Mouse (Mus musculus) heart, postnatal 14 days (tissue): Measurements from ENCODE around the gene Tmem212. TPM values are rescaled to one million over a fixed set of nuclear protein-coding genes. Genes with fewer than 3 reads are reported as not detected.
"Not testable (repeated sequence)": the region's sequence is repeated elsewhere in the genome, so short reads cannot be mapped to it uniquely, and the experiment has no call there.

Experiments used
- DNase-seq, 2 experiments: peaks; one replicate each; pipeline ENCODE4 v3.0.0; 2021 to 2022
- intact Hi-C: fragments of 180-260 bp; cut with DNase I; formaldehyde crosslinking; loops from one replicate; pipeline ENCODE4 v1.15.1; 2025
- long read RNA-seq, 2 experiments: library from polyadenylated mRNA; stranded (forward); transcript quantifications; one replicate each; pipeline ENCODE4 v2.0.0; 2021
- total RNA-seq, 2 experiments: library from RNA; stranded (reverse); gene quantifications; 2 replicates each; pipeline ENCODE4 v1.2.3; 2021

Tmem212 gene
- total RNA-seq, result under 1 TPM in 1 of 2 experiments, not detected in 1; 0.55 TPM
- long read RNA-seq, experiment 1, result 0 reads
- long read RNA-seq, experiment 2, partial matches to known transcripts, result 0 of 1 reads
- long read RNA-seq, experiment 2, other reads (novel, unspliced or antisense), result 1 of 1 reads

DNA sequence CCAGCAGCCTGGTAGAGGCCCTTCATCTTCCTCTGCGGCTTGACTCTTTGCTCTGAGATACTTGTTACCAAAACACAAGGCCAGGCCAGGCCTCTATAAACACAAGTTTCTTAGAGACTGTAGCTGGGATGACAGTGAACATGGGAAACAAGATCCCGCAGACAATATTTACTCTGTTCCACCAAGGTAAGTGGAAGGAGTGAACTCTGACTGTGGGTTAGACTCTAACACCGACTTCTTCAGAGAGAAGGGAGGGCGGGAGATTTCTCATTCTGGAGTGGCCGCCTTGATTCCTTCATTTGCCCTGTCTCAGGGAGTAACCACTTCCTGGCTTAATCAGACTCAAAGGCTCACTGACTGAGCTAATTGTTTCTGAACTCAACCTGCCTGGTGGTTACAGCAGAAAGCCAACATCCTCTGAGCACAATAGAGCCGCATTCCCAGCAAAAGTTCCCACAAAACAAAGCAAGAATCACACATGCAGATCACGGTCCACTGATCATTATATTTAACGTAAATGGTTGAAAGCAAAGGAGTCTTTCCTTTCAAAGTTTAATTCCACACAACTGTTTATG, at the start of gene Tmem212:
Gene Tmem212, minus strand, starts transcription at position 51 of the 575 bp plus-strand sequence.
- intact Hi-C loops, result no loop called here
- DNase-seq, result no peak

DNA sequence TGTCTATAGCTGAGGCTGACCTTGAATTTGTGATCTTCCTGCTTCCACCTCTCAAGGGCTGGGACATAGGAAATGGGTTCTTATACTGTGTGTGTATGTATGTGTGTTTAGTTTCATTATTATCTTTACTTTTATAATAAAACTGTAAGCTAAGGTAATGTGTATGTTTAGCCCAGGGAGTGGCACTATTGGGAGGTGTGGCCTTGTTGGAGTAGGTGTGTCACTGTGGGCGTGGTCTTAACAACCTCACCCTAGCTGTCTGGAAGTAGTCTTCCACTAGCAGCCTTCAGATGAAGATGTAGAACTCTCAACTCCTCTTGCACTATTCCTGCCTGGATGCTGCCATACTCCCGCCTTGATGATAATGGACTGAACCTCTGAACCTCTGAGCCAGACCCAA, 49.2 kb upstream of the Tmem212 start:
- intact Hi-C loops, DNase-seq: not testable (repeated sequence)

DNA sequence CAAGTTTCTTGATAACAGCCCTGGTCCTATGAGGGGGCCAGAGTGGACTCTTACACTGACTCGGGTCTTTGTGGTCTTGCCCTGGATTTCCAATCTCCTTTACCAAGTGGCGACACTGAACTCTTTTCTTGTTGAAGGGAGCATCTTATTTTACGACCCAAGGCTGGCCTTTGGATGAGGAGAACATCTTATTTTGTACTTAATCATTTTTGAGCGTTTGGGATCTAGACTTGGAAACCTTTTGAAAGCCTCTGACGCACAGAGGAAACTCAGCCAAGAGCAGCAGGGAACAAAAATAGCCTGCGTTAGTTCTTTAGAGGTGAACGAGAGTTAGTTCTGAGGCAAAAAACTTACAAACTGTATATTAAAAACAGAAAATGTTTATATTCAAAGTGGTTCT, 46.8 kb upstream of the Tmem212 start:
- intact Hi-C loops, result no loop called here
- DNase-seq, result peak; percentile 54 to 55

DNA sequence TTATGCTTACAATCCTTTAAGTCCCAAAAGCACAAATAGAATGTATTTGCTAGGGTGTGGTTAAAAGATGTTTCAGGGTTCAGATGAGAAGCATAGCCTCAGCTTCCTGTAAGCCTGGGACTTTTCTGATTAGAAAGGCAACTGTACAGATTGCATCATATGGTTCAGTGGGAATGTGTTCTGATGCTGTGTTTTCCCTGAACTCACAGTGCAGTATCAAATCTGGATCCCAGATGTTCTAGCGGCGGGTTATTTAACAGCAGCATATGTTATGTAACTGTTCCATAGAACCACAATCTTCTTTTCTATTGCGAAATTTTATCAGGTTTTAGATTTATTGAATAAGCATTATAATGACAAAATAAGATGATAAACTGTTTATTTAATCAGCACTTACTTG, 45.5 kb upstream of the Tmem212 start:
- no peak for DNase-seq
- intact Hi-C loops, result no loop called here

DNA sequence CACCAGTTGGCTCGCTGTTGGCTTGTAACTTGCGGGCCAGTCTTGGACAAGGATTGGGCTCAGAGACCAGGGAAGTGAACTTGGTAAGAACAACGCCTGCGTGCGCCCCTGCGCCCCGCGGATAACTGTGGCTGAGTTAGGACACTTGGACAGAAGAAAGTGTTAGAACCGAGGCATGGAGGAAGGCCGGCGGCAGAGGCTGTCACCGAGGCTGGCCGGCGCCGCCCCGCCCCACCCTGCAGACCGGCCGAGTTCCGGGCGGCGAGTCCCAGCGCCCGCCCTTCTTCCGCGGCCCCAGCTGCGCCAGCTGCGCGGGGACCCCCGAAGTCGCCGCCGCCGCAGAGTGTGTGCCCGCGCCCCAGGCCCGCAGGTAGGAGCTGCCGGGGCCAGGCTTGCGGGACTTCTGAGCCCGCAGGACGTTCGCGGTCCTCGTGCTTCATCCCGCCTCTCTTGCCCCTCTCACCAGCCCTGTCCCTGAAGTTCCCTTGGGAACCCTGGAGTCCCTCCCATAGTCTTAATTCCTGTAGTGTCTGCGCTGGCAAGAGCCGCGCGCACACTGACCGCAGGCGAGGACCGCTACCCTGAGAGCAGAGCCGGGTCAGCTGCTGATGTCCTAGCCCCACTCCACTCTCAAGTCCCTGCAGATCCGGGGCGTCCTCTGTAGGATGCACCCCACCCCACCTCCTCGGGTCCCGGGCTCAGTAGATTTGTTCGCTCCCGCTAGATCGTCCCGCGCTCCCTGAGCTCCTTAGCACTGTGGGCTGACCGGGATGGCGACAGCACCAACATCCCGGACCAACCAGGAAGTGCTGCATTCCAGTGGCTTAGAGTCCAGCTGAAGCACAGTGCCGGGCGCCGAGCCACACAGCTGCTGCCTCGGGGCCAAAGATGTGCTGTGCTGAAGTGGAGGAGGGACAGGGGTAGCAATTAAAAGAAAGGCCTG, 42.5 kb upstream of the Tmem212 start, which contains the start of gene Pld1:
Gene Pld1, plus strand, starts transcription at position 315 of the 943 bp plus-strand sequence.
- peak; percentile 91 for DNase-seq
- intact Hi-C loops, result loop anchor here (1.0 to 5.0 kb wide), 4 partner anchors 44 to 228 kb away; no protein-coding TSS in a partner anchor

DNA sequence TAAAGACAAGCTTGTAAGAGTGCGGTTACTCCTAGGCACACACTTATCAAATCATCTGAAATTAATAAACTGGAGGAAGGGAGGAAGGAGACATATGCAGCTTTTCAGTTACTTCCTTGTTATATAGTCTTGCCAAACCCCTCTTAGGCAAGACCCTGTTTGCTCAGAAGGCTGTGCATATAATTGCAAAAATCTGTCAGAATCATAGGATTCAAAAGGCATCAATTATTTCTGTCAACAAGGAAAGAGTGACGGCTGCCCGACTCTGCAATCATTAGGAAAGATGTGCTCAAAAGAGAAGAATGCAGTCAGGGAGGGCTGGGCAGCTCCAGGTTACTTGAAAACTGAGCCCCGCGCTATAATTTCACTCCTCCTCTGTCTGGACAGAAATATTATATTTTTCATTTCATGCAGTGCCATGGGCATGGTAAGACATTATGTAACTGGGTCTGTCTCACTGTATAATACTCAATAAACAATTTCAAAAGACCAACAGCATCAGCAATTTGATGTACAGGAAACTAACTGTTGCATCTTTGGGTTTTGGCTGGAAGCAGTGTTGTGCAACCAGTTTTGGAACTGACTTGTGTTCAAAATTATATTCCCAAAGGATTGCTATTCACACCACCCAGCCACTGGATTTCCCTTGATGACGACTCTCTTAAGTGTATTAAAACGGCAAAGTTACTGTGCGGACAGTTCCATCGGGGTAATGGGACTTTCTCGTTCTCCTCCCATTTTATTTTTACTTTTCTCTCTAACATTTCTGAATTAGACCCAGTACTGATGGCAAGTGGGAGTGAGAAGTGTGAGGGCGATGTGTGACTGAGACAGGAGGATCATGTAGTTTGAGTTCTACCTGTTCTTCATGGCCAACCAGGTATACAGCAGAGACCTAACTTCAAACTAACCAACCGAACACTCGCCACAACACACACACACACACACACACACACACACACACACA, 41.3 kb upstream of the Tmem212 start:
- no peak for DNase-seq
- intact Hi-C loops, result loop anchor here (2.0 to 5.0 kb wide), 3 partner anchors 45 to 170 kb away; no protein-coding TSS in a partner anchor

DNA sequence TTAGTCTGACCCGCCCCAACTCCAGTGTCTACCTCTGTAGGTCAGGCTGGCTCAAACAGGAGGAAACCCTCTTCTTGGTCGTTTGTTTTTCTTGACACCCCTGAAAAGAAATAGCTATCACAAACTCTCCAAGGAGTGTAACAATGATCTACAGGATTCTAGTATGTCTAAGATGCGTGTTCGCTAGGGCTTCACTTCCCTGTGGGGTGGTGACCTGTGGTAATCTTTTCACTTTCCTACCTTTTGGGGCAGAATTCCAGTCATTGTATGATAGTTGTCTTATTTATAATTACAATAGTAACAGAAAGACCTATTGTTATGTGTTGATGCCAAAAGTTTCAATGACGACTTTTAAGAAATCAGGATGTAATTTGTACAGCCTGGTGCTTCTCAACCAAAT, 40.6 kb upstream of the Tmem212 start:
- intact Hi-C loops, result loop anchor here (5.0 kb wide), 2 partner anchors 46 to 171 kb away; no protein-coding TSS in a partner anchor
- DNase-seq, result no peak

DNA sequence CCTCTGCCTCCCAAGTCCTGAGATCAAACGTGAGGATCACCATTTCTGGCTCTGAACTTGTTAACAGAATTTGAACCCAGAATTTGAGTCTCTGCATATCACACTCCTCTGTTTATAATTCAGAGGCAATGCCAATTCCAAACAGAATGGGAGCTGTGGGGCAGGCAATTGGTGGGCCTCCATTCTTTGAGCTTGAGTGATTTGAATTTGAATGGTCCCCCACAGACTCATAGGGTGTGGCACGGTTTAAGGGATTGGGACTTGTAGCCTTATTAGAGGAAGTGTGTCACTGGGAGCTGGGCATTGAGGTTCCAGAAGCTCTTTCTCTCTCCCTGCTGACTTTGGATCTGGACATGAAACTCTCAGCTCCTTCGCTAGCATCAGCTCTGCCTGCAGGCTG, 39.5 kb upstream of the Tmem212 start:
- intact Hi-C loops, result loop anchor here (5.0 kb wide), 2 partner anchors 47 to 172 kb away; no protein-coding TSS in a partner anchor
- no peak for DNase-seq

DNA sequence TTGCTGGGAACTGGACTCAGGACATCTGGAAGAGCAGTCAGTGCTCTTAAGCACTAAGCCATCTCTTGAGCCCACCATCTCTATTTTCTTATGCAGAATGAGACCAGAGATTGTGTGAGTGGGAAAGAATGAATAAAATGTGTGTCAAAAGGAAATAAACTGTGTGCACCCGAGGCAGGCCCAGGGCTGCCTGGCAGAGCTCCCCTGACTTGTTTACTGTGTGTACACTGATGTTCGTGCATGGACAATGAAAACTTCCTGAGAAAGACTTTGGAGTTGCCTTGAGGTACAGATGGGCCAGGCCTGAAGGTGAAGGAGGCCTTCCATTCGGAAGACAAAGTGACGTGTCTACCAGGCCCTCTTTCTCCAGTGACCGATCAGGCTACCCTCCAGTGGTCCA, 36.2 kb upstream of the Tmem212 start:
- no peak for DNase-seq
- intact Hi-C loops, result no loop called here

DNA sequence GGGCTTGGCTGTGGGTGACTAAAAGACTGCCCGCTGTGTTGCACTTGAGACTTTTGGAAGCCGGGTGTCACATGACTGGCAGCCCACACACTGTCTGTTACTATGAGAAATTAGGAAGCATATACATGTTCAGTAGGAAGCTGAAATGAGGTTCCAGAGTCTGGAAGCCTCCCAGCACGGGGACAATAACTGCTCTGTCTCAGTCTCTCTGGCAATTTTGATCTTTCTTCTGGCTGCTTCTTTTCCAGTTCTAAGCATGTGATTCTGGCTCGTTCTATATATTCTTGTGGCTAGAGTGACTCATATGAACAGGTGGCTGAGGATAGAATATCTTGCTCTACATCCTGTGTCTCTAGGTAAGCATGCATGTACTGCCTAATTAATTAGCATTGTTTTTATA, 33.1 kb upstream of the Tmem212 start:
- intact Hi-C loops, result no loop called here
- DNase-seq, result no peak

DNA sequence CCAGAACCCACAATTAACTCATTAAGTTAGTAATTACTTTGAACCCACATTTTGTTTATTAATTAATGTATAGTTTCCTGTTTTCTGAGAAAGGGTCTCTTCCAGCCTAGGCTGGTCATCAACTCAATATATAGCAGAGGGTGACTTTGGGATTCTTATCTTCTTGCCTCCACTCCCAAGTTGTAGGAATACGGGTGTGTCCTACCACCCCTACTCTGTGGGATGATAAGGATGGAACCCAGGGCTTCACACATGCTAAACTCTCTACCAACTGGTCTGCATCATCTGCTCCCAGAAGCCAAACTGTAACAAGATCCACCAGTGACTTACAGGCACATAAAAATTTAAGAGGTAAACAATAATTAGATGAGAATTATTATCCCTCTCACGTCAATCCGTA, 27.9 kb upstream of the Tmem212 start:
- no peak for DNase-seq
- intact Hi-C loops, result no loop called here

DNA sequence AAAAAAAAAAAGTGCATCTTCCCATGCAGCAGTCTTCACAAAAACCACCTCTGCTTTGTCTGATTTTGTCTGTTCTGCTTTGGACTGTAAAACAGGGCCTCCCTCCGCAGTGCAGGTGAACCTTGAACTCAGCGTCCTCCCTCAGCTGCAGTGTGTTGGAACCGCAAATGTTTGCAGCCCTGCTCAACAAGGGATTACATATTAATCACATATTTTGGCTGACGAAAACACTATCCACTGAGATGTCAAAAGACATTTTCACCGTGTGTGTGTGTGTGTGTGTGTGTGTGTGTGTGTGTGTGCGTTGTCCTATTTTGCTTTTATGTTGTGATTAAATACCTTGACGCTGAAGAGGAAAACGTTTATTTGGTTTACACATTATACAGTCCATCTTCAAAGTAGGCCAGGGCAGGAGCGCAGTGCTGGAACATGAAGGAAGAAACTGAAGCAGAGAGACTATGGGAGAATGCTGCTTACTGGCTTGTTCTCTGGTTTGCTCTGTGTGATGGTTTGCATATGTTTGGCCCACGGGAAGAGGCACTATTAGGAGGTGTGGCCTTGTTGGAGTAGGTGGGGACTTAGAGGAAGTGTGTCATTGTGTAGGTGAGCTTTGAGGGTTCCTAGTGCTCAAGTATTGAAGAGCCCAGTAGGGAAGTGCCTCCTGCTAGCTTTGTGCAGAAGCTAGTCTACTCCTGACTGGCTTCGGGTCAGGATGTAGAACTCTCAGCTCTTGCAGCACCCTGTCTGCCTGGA, 25.3 kb upstream of the Tmem212 start:
- no peak for DNase-seq

DNA sequence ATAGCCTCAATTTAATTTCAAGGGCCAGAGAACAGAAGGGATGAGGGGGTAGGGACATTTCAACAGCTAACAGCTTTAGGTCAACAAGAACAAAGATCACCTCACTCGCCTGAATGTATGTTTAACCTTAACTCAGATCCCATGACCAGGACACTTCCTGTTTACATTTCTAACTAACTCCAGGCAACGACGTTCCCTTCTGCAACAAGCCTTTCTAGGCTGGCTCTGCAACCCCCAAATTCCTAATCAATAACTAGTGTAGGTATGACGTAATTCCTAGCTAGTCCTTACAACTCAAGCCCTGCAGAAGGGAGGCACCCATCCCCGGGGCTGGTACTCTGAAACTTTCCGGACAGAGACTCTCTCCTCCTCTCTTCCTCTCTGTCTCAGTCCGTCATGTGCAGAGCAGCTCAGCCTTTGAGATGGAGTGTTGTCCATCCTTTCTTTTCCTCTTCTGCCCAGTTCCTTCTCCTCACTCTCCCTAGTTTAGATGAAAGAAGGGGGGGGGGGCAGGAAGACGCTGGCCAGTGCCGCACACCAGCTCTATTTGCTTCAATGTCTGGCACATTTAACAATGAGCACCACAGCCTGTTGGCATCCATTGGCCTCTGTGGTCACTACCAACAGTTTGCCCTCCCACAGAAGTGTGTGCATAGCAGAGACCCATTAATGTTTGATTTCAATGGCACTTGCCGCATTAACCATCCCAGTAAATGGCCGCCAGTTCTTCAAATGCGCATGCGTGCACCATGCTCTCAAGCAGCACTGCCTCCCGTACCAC, 22.7 kb upstream of the Tmem212 start:
- DNase-seq, result no peak
- intact Hi-C loops, result no loop called here

More for the DNA sequence above, 25.3 kb upstream of the Tmem212 start:
- intact Hi-C loops, result no loop called here

DNA sequence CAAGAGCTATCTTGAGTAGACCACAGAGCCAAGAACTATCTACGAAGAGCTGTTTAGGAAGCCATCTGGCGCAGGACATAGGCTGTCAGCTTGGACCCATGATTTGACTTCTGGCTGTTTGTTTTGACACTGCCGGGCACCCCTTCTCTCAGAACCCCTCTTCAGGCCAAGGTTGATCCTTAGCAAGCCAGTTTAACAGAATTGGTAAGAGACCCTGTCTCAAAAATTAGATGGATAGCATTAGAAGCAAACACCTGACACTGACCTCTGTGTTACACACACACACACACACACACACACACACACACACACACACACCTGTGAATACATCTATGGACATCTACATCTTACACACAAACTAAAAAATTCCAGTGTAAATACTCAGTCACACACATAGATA, 12.8 kb upstream of the Tmem212 start:
- no peak for DNase-seq
- intact Hi-C loops, result no loop called here

DNA sequence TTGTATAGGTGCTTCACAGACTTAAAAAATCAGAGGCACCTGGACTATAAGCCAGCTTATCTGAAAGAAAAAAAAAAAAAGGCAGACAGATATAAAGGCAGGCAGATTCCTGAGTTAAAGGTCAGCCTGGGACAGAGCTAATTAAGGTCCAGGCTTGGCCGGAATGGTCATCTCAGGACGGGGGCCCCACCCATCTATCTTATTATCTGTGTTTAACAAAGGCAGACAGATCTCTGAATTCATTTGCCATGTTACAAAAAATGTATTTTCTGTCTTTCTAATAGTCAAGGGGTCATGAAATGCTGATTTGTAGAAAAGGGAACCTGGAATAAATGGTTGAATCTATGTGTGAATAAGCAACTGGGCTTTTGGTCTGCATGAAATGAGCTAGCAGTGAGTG, 12.1 kb upstream of the Tmem212 start:
- intact Hi-C loops, result no loop called here
- no peak for DNase-seq

DNA sequence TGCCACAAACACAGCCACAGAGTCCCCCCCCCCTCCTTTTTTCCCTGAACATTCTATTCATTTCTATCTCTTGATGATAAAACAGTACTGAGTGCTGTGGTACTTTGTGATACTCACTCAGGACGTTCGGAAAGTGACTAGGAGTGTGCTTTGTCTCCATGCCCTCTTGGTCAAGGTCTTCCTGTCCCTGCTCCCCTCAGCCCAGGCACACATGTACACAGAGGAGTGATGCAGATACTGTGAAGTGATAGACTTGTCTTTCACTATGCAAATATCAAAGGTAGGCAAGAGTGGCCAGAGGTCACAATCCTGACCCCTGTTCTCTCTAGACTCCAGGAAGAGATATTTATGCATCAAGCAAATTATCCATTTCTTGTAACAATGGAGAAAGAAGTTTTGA, 11.1 kb upstream of the Tmem212 start:
- DNase-seq, result no peak
- intact Hi-C loops, result no loop called here

DNA sequence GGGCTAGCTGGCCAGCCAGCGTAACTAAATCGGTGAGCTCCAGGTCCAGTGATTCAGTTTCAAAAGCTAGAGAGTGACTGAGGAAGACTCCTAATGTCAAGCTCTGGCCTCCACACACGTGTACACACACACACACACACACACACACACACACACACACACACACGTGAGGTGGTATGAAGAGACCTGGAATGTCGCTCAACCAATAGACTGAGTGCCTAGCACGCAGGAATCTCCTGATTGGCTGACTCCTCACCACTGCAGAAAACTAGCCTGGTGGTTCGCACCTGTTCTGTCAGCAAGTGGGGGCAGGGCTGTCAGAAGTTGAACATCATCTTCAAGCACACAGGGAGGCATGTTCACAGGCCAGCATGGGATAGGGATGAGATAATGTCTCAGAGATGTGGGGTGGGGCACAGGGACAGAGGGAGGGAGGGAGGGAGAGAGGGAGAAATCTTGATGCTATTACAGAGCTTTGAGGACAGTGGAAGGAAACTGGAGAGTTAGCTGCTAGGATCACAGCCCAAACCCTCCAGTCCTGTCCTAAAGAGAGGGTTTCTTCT, 10.6 kb upstream of the Tmem212 start:
- intact Hi-C loops, result no loop called here
- DNase-seq, result no peak

DNA sequence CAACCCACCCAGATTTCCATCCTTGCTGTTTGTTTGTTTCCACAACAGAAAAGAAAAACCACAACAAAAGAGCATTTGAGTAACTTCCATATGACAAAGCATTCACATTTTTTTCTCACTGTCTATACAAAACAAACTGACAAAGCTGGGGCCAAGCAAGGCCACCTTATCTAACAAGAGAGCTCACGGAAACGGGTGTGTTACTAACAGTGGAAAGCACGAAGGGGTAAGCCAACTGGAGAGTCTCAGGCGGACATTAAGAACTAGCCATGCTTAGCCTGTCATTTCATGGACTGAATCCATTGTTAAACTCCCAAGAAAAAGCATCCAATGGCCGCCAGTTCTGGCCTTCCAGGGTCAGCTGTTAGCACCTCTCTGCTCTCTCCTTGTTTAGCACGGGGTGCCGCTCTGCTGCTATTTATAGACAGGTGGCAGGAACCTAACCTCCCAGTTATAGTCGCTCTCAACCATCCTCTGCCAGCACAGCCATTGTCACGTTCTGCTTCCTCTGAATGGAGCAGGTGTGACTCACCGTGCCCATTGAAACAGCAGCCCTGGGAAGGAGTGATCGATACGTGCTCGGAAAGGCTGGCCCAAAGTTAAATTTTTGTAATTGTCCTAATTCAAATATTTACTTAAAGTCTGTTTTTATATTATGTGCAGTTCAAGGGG, 8.6 kb upstream of the Tmem212 start:
- DNase-seq, result peak; percentile 37 to 56
- intact Hi-C loops, result no loop called here
